Mouse (Mus musculus) neutrophil, adult 59 days (primary cell): ENCODE data around the gene Olfr1130. TPM values are rescaled to one million over a fixed set of nuclear protein-coding genes. Genes with fewer than 3 reads are reported as not detected.

Experiments used
- total RNA-seq, 2 experiments: library from RNA; stranded (reverse); gene quantifications; 1 replicate in 1 of 2; 2 replicates in 1 of 2; pipeline ENCODE4 v1.2.4; 2023

Gene Olfr1130
- total RNA-seq = not detected

DNA sequence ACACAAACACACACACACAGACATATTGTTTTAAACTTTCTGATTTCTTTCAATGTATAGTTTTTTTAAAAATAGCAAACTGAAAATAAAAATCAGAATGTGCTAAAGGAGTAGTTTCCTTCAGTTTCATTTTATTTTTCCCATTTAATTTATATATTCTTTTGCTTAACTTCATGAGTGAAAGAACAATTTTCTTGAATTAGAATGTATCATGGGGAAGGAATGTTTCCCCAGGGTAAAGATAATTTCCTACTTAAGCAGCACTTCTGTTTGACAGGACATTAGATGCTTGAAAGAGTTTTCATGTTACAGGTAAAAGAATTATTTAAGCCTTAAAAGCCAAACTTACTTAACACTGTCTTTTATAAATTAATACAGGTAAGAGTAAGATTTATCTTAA is at the start of gene Olfr1130:
Gene Olfr1130 (plus strand): TSS at position 301 of the 400 bp plus-strand sequence.

DNA sequence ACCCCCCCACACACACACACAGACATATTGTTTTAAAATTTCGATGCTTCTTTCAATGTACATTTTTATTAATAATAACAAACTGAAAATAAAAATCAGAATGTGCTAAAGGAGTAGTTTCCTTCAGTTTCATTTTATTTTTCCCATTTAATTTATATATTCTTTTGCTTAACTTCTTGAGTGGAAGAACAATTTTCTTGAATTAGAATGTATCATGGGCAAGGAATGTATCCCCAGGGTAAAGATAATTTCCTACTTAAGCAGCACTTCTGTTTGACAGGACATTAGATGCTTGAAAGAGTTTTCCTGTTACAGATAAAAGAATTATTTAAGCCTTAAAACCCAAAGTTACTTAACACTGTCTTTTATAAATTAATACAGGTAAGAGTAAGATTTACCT is 32.4 kb upstream of the Olfr1130 start, which contains the start of gene Olfr1129:
Gene Olfr1129 (plus strand): TSS at position 301 of the 400 bp plus-strand sequence.

DNA sequence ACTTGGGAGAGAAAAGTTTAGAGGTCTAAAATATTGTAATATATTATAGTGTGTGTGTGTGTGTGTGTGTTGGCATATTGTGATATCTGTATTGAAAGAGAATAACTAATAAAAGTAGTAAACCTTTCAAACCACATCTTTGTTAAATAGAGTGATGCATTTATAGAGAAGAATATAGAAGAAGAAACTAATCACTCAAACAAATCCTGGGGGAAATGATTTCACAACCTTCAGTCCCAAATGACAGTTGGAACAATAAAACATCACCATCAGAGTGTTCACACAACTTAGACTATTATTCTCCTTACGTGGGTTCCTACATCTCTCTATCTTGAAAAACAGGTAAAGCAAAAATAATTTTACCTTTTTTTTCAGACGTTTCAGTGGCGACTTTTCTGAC is 20.8 kb downstream of the Olfr1130 start, which contains the start of gene Olfr1131:
Gene Olfr1131 (plus strand): TSS at position 301 of the 400 bp plus-strand sequence.

DNA sequence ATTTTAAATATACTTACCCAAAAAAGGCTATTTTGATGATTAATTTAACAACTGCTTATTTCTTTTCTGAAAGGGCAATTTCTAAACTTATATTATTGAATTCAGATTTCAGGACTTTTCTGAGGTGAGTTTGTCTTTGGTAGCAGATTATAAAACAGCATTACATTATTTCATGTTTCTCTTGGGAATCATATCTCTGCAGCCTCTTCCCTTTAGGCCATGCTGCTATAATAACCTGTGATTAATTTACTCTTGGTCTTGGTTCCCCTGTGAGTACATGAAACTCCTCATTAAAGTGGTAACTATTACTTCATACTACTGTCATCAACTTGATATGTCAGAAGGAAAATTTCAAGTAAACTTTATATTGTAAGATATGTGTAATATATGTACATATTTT is 31.4 kb downstream of the Olfr1130 start, which contains the start of gene Olfr1132:
Gene Olfr1132 (minus strand): TSS at position 101 of the 400 bp plus-strand sequence.

DNA sequence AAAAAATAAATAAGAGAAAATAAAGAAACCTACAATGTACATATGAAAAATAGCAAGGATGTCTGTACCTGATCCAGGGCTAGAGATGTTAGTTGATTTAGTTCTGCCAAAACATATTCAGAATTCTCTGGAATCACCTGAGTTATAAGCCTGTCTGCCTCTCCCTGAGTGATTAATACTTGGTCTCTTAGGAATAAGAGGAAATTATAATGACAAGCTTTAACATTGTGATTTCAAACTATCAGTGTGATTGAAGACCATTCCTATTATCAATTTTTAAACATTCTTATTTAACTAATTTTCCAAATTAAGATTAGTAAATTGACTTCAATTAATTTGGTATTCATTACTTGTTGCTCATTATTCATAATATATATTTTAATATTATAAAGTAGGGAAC is 41.3 kb downstream of the Olfr1130 start, which contains the start of gene Olfr1133:
Gene Olfr1133 (minus strand): TSS at position 101 of the 400 bp plus-strand sequence.

DNA sequence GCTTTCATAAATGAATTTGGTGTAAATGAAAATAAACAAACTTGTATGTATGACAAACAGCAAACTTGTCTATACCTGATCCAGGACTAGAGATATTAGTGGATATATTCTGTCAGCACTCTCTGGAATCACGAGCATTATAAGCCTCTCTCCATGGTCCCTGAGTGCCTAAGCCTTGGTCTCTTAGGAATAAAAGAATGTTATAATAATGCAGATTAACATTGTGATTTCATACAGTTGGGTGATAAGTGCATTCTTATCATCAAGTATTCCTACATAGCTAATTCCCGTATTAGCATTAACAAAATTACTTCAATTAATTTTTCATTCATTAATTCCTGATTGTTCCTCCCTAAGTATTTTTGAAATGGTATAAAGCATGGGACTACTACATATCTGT is 52.3 kb downstream of the Olfr1130 start, which contains the start of gene Olfr1134:
Gene Olfr1134 (minus strand): TSS at position 101 of the 400 bp plus-strand sequence.

Other genes with a start within 250 kb of the Olfr1130 start
- not detected for gene Olfr1121, start 236.3 kb upstream of the Olfr1130 start, total RNA-seq
- not detected for gene Olfr1122, start 220.4 kb upstream of the Olfr1130 start, total RNA-seq
- gene Olfr1123, start 189.6 kb upstream of the Olfr1130 start, total RNA-seq = not detected
- gene Olfr1124, start 175.9 kb upstream of the Olfr1130 start, total RNA-seq = not detected
- gene Olfr1126, start 152.2 kb upstream of the Olfr1130 start, total RNA-seq = not detected
- not detected for gene Pramel7, start 109.1 kb upstream of the Olfr1130 start, total RNA-seq
- gene Pramel6, start 99.6 kb upstream of the Olfr1130 start, total RNA-seq = not detected
- gene Olfr153, start 74.4 kb upstream of the Olfr1130 start, total RNA-seq = not detected
- not detected for gene Olfr1128, start 60.7 kb upstream of the Olfr1130 start, total RNA-seq
- gene Olfr1129, start 32.3 kb upstream of the Olfr1130 start, total RNA-seq = not detected
- not detected for gene Olfr1131, start 20.9 kb downstream of the Olfr1130 start, total RNA-seq
- gene Olfr1132, start 31.3 kb downstream of the Olfr1130 start, total RNA-seq = not detected
- not detected for gene Olfr1133, start 41.2 kb downstream of the Olfr1130 start, total RNA-seq
- gene Olfr1134, start 52.2 kb downstream of the Olfr1130 start, total RNA-seq = not detected
- not detected for gene Olfr1135, start 67.5 kb downstream of the Olfr1130 start, total RNA-seq
- not detected for gene Olfr1136, start 87.7 kb downstream of the Olfr1130 start, total RNA-seq
- gene Olfr1137, start 107.0 kb downstream of the Olfr1130 start, total RNA-seq = not detected
- gene Olfr1138, start 133.8 kb downstream of the Olfr1130 start, total RNA-seq = not detected
- gene Olfr1140, start 137.5 kb downstream of the Olfr1130 start, total RNA-seq = not detected
- not detected for gene Olfr1141, start 147.8 kb downstream of the Olfr1130 start, total RNA-seq
- gene Olfr152, start 173.3 kb downstream of the Olfr1130 start, total RNA-seq = not detected
- gene Olfr1143, start 194.4 kb downstream of the Olfr1130 start, total RNA-seq = not detected
- gene Olfr1145, start 203.6 kb downstream of the Olfr1130 start, total RNA-seq = not detected
- gene Olfr1148, start 224.3 kb downstream of the Olfr1130 start, total RNA-seq = not detected
- not detected for gene Olfr1150-ps1, start 237.8 kb downstream of the Olfr1130 start, total RNA-seq
- not detected for gene Olfr1151, start 249.7 kb downstream of the Olfr1130 start, total RNA-seq